Mouse (Mus musculus): Measurements from ENCODE around the gene 4933415A04Rik.

The 4933415A04Rik gene

GRCm38 (mm10) chr11:43632566-43632965 lies 45.7 kb downstream of the 4933415A04Rik start:
- in situ Hi-C loops (cut with MseI, MboI) = no loop called here

GRCm38 (mm10) chr11:43633165-43633564 lies 46.3 kb downstream of the 4933415A04Rik start:
- in situ Hi-C loops (cut with MseI, MboI) = no loop called here

DNA sequence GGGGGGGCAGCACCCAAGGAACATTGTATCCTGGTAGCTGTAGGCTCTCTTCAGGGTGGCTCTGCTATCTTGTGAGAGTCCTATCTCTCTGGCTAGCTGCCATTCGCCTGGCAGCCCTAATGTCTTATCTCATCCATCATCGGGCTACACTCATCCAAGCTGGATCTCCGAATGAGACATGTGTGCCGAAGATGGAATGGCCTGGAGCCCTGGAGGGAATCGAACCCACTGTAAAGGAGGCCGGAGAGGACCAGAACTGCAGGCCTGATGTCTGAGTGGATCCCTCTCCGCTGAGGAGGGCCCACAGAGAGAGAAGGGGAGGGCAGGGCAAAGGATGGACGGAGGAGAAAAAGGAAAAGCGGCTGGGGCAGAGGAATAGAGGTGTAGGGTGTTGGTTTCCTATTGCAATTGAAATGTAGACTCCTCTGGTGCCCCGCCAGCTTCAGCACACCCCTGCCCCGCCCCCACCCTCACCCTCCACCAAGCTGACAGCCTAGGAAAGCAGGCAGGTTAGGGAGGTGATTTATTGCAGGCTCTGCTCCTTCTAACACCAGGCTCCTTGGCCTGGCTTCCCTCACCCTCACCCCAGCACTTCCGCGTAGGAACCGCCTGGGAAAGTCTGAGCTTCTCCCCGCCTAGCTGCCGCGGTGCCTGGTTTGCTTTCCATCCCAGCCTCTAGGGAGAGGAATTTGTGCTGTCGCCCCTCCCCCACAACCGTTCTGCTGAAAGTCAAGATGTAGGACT lies 47.0 kb downstream of the 4933415A04Rik start:
- in situ Hi-C loops (cut with MseI, MboI) = no loop called here

- in situ Hi-C loops (cut with MseI, MboI) = no loop called here
These were observed 49.9 kb downstream of the 4933415A04Rik start for GRCm38 (mm10) chr11:43636761-43637160.

- in situ Hi-C loops (cut with MseI, MboI) = no loop called here
These were observed 51.6 kb downstream of the 4933415A04Rik start for GRCm38 (mm10) chr11:43638486-43638885.

All from mouse trophoblast stem cell (cell line).